Mouse (Mus musculus) liver, embryonic 12.5 days (tissue): ENCODE measurements at regions not wholly inside any gene's neighbourhood (a gene's known extent, or its start where the extent isn't known, plus 50 kb on each side); places are given as distances from the start of the nearest gene placed in this dataset.

Experiments
- ATAC-seq: fragments of 200-750 bp; cut with Nextera tagmentation; 2 replicates; pipeline ENCODE4 v1.8.0; 2017; ENCODE audit warnings: moderate number of reproducible peaks, mild to moderate bottlenecking, moderate library complexity
- H3K27ac ChIP-seq: fragments of 300-500 bp; sonication (generic); 2 replicates; pipeline ENCODE4 v1.5.1; 2016; ENCODE audit warnings: mild to moderate bottlenecking
- H3K27me3 ChIP-seq: fragments of 300-500 bp; sonication (generic); replicated peaks from 2 replicates; pipeline ENCODE4 v1.6.1; 2016; ENCODE audit warnings: mild to moderate bottlenecking, moderate library complexity
- H3K36me3 ChIP-seq: fragments of 300-500 bp; sonication (generic); 2 replicates; pipeline ENCODE4 v1.6.1; 2016; ENCODE audit warnings: mild to moderate bottlenecking, moderate library complexity
- H3K4me1 ChIP-seq: fragments of 300-500 bp; sonication (generic); 2 replicates; pipeline ENCODE4 v1.6.1; 2016
- H3K4me2 ChIP-seq: fragments of 300-500 bp; sonication (generic); 2 replicates; pipeline ENCODE4 v1.6.1; 2016; ENCODE audit warnings: mild to moderate bottlenecking, moderate library complexity
- H3K4me3 ChIP-seq: fragments of 300-500 bp; sonication (generic); 2 replicates; pipeline ENCODE4 v1.5.1; 2016; ENCODE audit warnings: mild to moderate bottlenecking, moderate library complexity
- H3K9ac ChIP-seq: fragments of 300-500 bp; sonication (generic); 2 replicates; pipeline ENCODE4 v1.6.1; 2016; ENCODE audit warnings: mild to moderate bottlenecking, moderate library complexity
- H3K9me3 ChIP-seq: fragments of 300-500 bp; sonication (generic); replicated peaks from 2 replicates; pipeline ENCODE4 v1.6.1; 2016; ENCODE audit warnings: mild to moderate bottlenecking, moderate library complexity
- WGBS: fragments of 180-500 bp; shearing (Covaris S2); methylation state at CpG from one replicate; pipeline ENCODE4 v1.1.7; 2016; ENCODE audit not compliant: insufficient replicate concordance; 5-methylcytosine and 5-hydroxymethylcytosine counted together

GRCm38 (mm10) chr6:31097254-31097653 is 138.4 kb upstream of the Klf14 start:
- Histone ChIP-seq H3K4me3 (no peak overlapping the region), H3K4me2 (no peak overlapping the region), H3K9ac (no peak overlapping the region), H3K27ac (no peak overlapping the region), H3K4me1 (peaks cover 14% of the 10 kb centered on the region; the same call in 1 of the 2 replicates), H3K9me3 (no peaks in the 10 kb centered on the region), H3K36me3 (peaks cover 7% of the 10 kb centered on the region; the same call in 1 of the 2 replicates), H3K27me3 (no peaks in the 10 kb centered on the region)
- no peak for ATAC-seq
- WGBS = 72% methylated on average over 9 of the region's 9 CpGs

GRCm38 (mm10) chr6:31098106-31098505 is 139.2 kb upstream of the Klf14 start:
- 72% methylated on average over 5 of the region's 5 CpGs for WGBS
- no peak overlapping the region for H3K4me3 ChIP-seq
- H3K27ac ChIP-seq = no peak overlapping the region
- no peaks in the 10 kb centered on the region for H3K27me3 ChIP-seq
- peaks cover 19% of the 10 kb centered on the region; the same call in 1 of the 2 replicates for H3K4me1 ChIP-seq
- H3K36me3 ChIP-seq = peaks cover 3% of the 10 kb centered on the region; the same call in 1 of the 2 replicates
- ATAC-seq = no peak
- H3K9me3 ChIP-seq = no peaks in the 10 kb centered on the region
- H3K4me2 ChIP-seq = no peak overlapping the region
- no peak overlapping the region for H3K9ac ChIP-seq

GRCm38 (mm10) chr6:31100084-31100579 is 141.3 kb upstream of the Klf14 start:
- no peak for ATAC-seq
- no peaks in the 10 kb centered on the region for H3K9me3 ChIP-seq
- no peak overlapping the region for H3K4me3 ChIP-seq
- WGBS = 65% methylated on average over 12 of the region's 12 CpGs
- no peak overlapping the region for H3K4me2 ChIP-seq
- H3K4me1 ChIP-seq = peaks cover 21% of the 10 kb centered on the region; the same call in 1 of the 2 replicates
- H3K27me3 ChIP-seq = no peaks in the 10 kb centered on the region
- no peaks in the 10 kb centered on the region for H3K36me3 ChIP-seq
- no peak overlapping the region for H3K27ac ChIP-seq
- H3K9ac ChIP-seq = no peak overlapping the region

GRCm38 (mm10) chr6:31100749-31101148 is 141.9 kb upstream of the Klf14 start:
- H3K9ac ChIP-seq = no peak overlapping the region
- H3K9me3 ChIP-seq = no peaks in the 10 kb centered on the region
- 64% methylated on average over 5 of the region's 5 CpGs for WGBS

GRCm38 (mm10) chr6:31106144-31106836 is 147.4 kb upstream of the Klf14 start:
- WGBS = 65% methylated on average over 10 of the region's 10 CpGs
- Histone ChIP-seq H3K4me3 (no peak overlapping the region), H3K9me3 (0 out of 2 replicates have a peak, but pooled peaks cover 11% of the 10 kb centered on the region), H3K4me1 (peaks cover 41% of the 10 kb centered on the region), H3K36me3 (peaks cover 16% of the 10 kb centered on the region), H3K27me3 (no peaks in the 10 kb centered on the region), H3K4me2 (no peak overlapping the region), H3K27ac (0 out of 2 replicates have a peak overlapping the region, but pooled peaks have one; percentile 33), H3K9ac (no peak overlapping the region)
- ATAC-seq = no peak

More at GRCm38 (mm10) chr6:31100749-31101148, 141.9 kb upstream of the Klf14 start:
- Histone ChIP-seq H3K27ac (no peak overlapping the region), H3K36me3 (no peaks in the 10 kb centered on the region), H3K4me3 (no peak overlapping the region), H3K4me2 (no peak overlapping the region), H3K27me3 (no peaks in the 10 kb centered on the region), H3K4me1 (peaks cover 24% of the 10 kb centered on the region)
- no peak for ATAC-seq

- H3K9me3 ChIP-seq = 0 out of 2 replicates have a peak, but pooled peaks cover 11% of the 10 kb centered on the region
- no peaks in the 10 kb centered on the region for H3K27me3 ChIP-seq
- H3K9ac ChIP-seq = no peak overlapping the region
- H3K27ac ChIP-seq = no peak overlapping the region
- no peak overlapping the region for H3K4me3 ChIP-seq
- H3K4me2 ChIP-seq = no peak overlapping the region
- peaks cover 48% of the 10 kb centered on the region for H3K4me1 ChIP-seq
- no peak for ATAC-seq
- H3K36me3 ChIP-seq = peaks cover 16% of the 10 kb centered on the region
- WGBS = 73% methylated on average over 10 of the region's 10 CpGs
These were observed 148.0 kb upstream of the Klf14 start for GRCm38 (mm10) chr6:31106856-31107359.

GRCm38 (mm10) chr6:31107360-31107759 is 148.5 kb upstream of the Klf14 start:
- H3K9ac ChIP-seq = no peak overlapping the region
- peaks cover 52% of the 10 kb centered on the region for H3K4me1 ChIP-seq
- no peak overlapping the region for H3K4me2 ChIP-seq
- ATAC-seq = no peak
- no peak overlapping the region for H3K4me3 ChIP-seq
- no peak overlapping the region for H3K27ac ChIP-seq
- H3K36me3 ChIP-seq = peaks cover 16% of the 10 kb centered on the region
- 73% methylated on average over 4 of the region's 4 CpGs for WGBS
- H3K27me3 ChIP-seq = no peaks in the 10 kb centered on the region
- H3K9me3 ChIP-seq = 0 out of 2 replicates have a peak, but pooled peaks cover 11% of the 10 kb centered on the region

GRCm38 (mm10) chr6:31107916-31108685 is 149.2 kb upstream of the Klf14 start:
- no peak for ATAC-seq
- Histone ChIP-seq H3K27me3 (no peaks in the 10 kb centered on the region), H3K4me2 (no peak overlapping the region), H3K9me3 (0 out of 2 replicates have a peak, but pooled peaks cover 11% of the 10 kb centered on the region), H3K27ac (no peak overlapping the region), H3K9ac (no peak overlapping the region), H3K36me3 (peaks cover 16% of the 10 kb centered on the region), H3K4me1 (peaks cover 55% of the 10 kb centered on the region), H3K4me3 (no peak overlapping the region)
- 25% methylated on average over 5 of the region's 5 CpGs for WGBS

- peaks cover 66% of the 10 kb centered on the region for H3K4me1 ChIP-seq
- ATAC-seq = no peak
- WGBS = 84% methylated on average over 4 of the region's 4 CpGs
- H3K27me3 ChIP-seq = no peaks in the 10 kb centered on the region
- H3K4me2 ChIP-seq = no peak overlapping the region
- H3K4me3 ChIP-seq = no peak overlapping the region
- 0 out of 2 replicates have a peak, but pooled peaks cover 11% of the 10 kb centered on the region for H3K9me3 ChIP-seq
- H3K27ac ChIP-seq = no peak overlapping the region
- no peak overlapping the region for H3K9ac ChIP-seq
- peaks cover 16% of the 10 kb centered on the region for H3K36me3 ChIP-seq
These were observed 150.7 kb upstream of the Klf14 start for GRCm38 (mm10) chr6:31109604-31110003.

- Histone ChIP-seq H3K4me3 (no peak overlapping the region), H3K9ac (peak overlapping the region; percentile 51; the same call in 1 of the 2 replicates), H3K4me2 (peak overlapping the region; percentile 55), H3K9me3 (0 out of 2 replicates have a peak, but pooled peaks cover 11% of the 10 kb centered on the region), H3K4me1 (peaks cover 76% of the 10 kb centered on the region), H3K27me3 (no peaks in the 10 kb centered on the region), H3K36me3 (peaks cover 16% of the 10 kb centered on the region), H3K27ac (peak overlapping the region; percentile 85)
- ATAC-seq = peak; percentile 84
- 67% methylated on average over 13 of the region's 13 CpGs for WGBS
These were observed 153.6 kb upstream of the Klf14 start for GRCm38 (mm10) chr6:31112293-31113077.
